Mouse (Mus musculus) MEL (cell line): ENCODE measurements around the gene Kcnt2. TPM values are rescaled to one million over a fixed set of nuclear protein-coding genes. Genes with fewer than 3 reads are reported as not detected.

Experiments
- DNase-seq: peaks from one replicate; pipeline ENCODE4 v3.0.0; 2011; ENCODE audit warnings: low read depth, low spot score
- H3K27ac ChIP-seq: 2 replicates; pipeline ENCODE4 v1.5.1; 2012; ENCODE audit warnings: low read depth, mild to moderate bottlenecking, control low read depth, low read length, moderate library complexity; ENCODE audit not compliant: control insufficient read depth
- H3K27me3 ChIP-seq, 2 experiments: fragments of 150-350 bp in 1 of 2; sonication (generic) in 1 of 2; 2 replicates each; pipeline ENCODE4 v1.6.1; 2012; ENCODE audit warnings: low read length in 2 of 2, mild to moderate bottlenecking in 2 of 2, improper control_type of control experiment in 1 of 2, moderate library complexity in 1 of 2; ENCODE audit not compliant: insufficient read depth in 2 of 2, control insufficient read depth in 1 of 2
- H3K36me3 ChIP-seq, 2 experiments: 2 replicates each; pipeline ENCODE4 v1.6.1; 2012 to 2014; ENCODE audit warnings: low read length in 2 of 2, improper control_type of control experiment in 1 of 2, inconsistent platforms in 1 of 2, mild to moderate bottlenecking in 1 of 2; ENCODE audit not compliant: insufficient read depth in 2 of 2, control insufficient read depth in 1 of 2
- H3K4me1 ChIP-seq, 2 experiments: fragments of 150-350 bp in 1 of 2; sonication (generic) in 1 of 2; 2 replicates each; pipeline ENCODE4 v1.6.1; 2012; ENCODE audit warnings: low read length in 2 of 2, improper control_type of control experiment in 1 of 2, mild to moderate bottlenecking in 1 of 2; ENCODE audit not compliant: insufficient read depth in 2 of 2, control insufficient read depth in 1 of 2
- H3K4me3 ChIP-seq, 2 experiments: fragments of 150-350 bp in 1 of 2; sonication (generic) in 1 of 2; 2 replicates each; pipeline ENCODE4 v1.5.1; 2012; ENCODE audit warnings: low read depth in 2 of 2, low read length in 2 of 2, mild to moderate bottlenecking in 2 of 2, moderate library complexity in 2 of 2, control low read depth in 1 of 2, improper control_type of control experiment in 1 of 2; ENCODE audit not compliant: control insufficient read depth in 1 of 2, insufficient read depth in 1 of 2
- H3K79me2 ChIP-seq: 2 replicates; pipeline ENCODE4 v1.6.1; 2012; ENCODE audit warnings: mild to moderate bottlenecking, low read length, moderate library complexity; ENCODE audit not compliant: control insufficient read depth, poor library complexity, insufficient read depth
- H3K9ac ChIP-seq: 2 replicates; pipeline ENCODE4 v1.6.1; 2012; ENCODE audit warnings: low read depth, mild to moderate bottlenecking, control low read depth, low read length, moderate library complexity; ENCODE audit not compliant: control insufficient read depth, poor library complexity, severe bottlenecking
- H3K9me3 ChIP-seq: fragments of 150-350 bp; sonication (generic); replicated peaks from 2 replicates; pipeline ENCODE4 v1.6.1; 2012; ENCODE audit warnings: mild to moderate bottlenecking, low read length, improper control_type of control experiment, moderate library complexity; ENCODE audit not compliant: insufficient read depth
- CHD2 ChIP-seq: IDR thresholded peaks from 2 replicates; pipeline ENCODE4 v1.6.1; 2011; ENCODE audit warnings: low read length, improper control_type of control experiment
- ETS1 ChIP-seq: IDR thresholded peaks from 2 replicates; pipeline ENCODE4 v1.6.1; 2012; ENCODE audit warnings: low read depth, mild to moderate bottlenecking, inconsistent platforms, low read length, improper control_type of control experiment, moderate library complexity
- GATA1 ChIP-seq: IDR thresholded peaks from 2 replicates; pipeline ENCODE4 v1.6.1; 2011; ENCODE audit warnings: low read depth, low read length, improper control_type of control experiment
- HCFC1 ChIP-seq: IDR thresholded peaks from 2 replicates; pipeline ENCODE4 v1.6.1; 2012; ENCODE audit warnings: low read depth, mild to moderate bottlenecking, inconsistent platforms, low read length, improper control_type of control experiment, moderate library complexity
- KAT2A ChIP-seq: conservative IDR thresholded peaks from 2 replicates; pipeline ENCODE4 v1.6.1; 2012; ENCODE audit warnings: low read depth, low read length, improper control_type of control experiment, inconsistent platforms
- MAFK ChIP-seq: IDR thresholded peaks from 2 replicates; pipeline ENCODE4 v1.6.1; 2011; ENCODE audit warnings: low read depth, mild to moderate bottlenecking, low read length, improper control_type of control experiment, borderline replicate concordance
- MAX ChIP-seq: IDR thresholded peaks from 2 replicates; pipeline ENCODE4 v1.6.1; 2011; ENCODE audit warnings: low read length, improper control_type of control experiment
- MEF2A ChIP-seq: IDR thresholded peaks from 2 replicates; pipeline ENCODE4 v1.6.1; 2014; ENCODE audit warnings: low read depth, mild to moderate bottlenecking, inconsistent platforms, low read length, improper control_type of control experiment; ENCODE audit not compliant: poor library complexity, insufficient replicate concordance, severe bottlenecking; ENCODE audit errors: extremely low read depth
- MYB ChIP-seq: IDR thresholded peaks from 2 replicates; pipeline ENCODE4 v1.6.1; 2011; ENCODE audit warnings: mild to moderate bottlenecking, low read depth, low read length, improper control_type of control experiment
- NELFE ChIP-seq: IDR thresholded peaks from 2 replicates; pipeline ENCODE4 v1.6.1; 2011; ENCODE audit warnings: low read depth, low read length, improper control_type of control experiment
- POLR2A ChIP-seq, 2 experiments: IDR thresholded peaks; 2 replicates each; pipeline ENCODE4 v1.6.1; 2011 to 2012; ENCODE audit warnings: low read length in 2 of 2, mild to moderate bottlenecking in 2 of 2, control low read depth in 1 of 2, improper control_type of control experiment in 1 of 2, low read depth in 1 of 2, moderate library complexity in 1 of 2; ENCODE audit not compliant: control insufficient read depth in 1 of 2, insufficient read depth in 1 of 2, poor library complexity in 1 of 2
- POLR2AphosphoS5 ChIP-seq: IDR thresholded peaks from 2 replicates; pipeline ENCODE4 v1.6.1; 2012; ENCODE audit warnings: low read depth, borderline replicate concordance, mild to moderate bottlenecking, inconsistent platforms, low read length, moderate library complexity, mixed read lengths
- SIN3A ChIP-seq: IDR thresholded peaks from 2 replicates; pipeline ENCODE4 v1.6.1; 2012; ENCODE audit warnings: low read length, improper control_type of control experiment, inconsistent platforms
- SMC3 ChIP-seq: IDR thresholded peaks from 2 replicates; pipeline ENCODE4 v1.6.1; 2011; ENCODE audit warnings: low read depth, low read length, improper control_type of control experiment
- TAL1 ChIP-seq: IDR thresholded peaks from 2 replicates; pipeline ENCODE4 v1.6.1; 2012; ENCODE audit warnings: mild to moderate bottlenecking, inconsistent platforms, low read length, moderate library complexity, mixed read lengths
- TBP ChIP-seq: IDR thresholded peaks from 2 replicates; pipeline ENCODE4 v1.8.0; 2011; ENCODE audit warnings: low read depth, low read length, improper control_type of control experiment
- TCF12 ChIP-seq: IDR thresholded peaks from 2 replicates; pipeline ENCODE4 v1.6.1; 2014; ENCODE audit warnings: low read depth, mild to moderate bottlenecking, inconsistent platforms, low read length, improper control_type of control experiment, moderate library complexity
- UBTF ChIP-seq: IDR thresholded peaks from 2 replicates; pipeline ENCODE4 v1.6.1; 2012; ENCODE audit warnings: low read depth, mild to moderate bottlenecking, inconsistent platforms, low read length, improper control_type of control experiment, moderate library complexity, borderline replicate concordance; ENCODE audit not compliant: insufficient read depth
- USF2 ChIP-seq, 2 experiments: IDR thresholded peaks; 2 replicates each; pipeline ENCODE4 v1.6.1; 2011 to 2012; ENCODE audit warnings: improper control_type of control experiment in 2 of 2, low read length in 2 of 2, borderline replicate concordance in 1 of 2, inconsistent platforms in 1 of 2, low read depth in 1 of 2, mild to moderate bottlenecking in 1 of 2; ENCODE audit not compliant: insufficient read depth in 1 of 2
- ZC3H11A ChIP-seq: IDR thresholded peaks from 2 replicates; pipeline ENCODE4 v1.6.1; 2012; ENCODE audit warnings: low read depth, mild to moderate bottlenecking, inconsistent platforms, low read length, improper control_type of control experiment
- ZKSCAN1 ChIP-seq: IDR thresholded peaks from 2 replicates; pipeline ENCODE4 v1.6.1; 2012; ENCODE audit warnings: low read depth, mild to moderate bottlenecking, inconsistent platforms, low read length, improper control_type of control experiment, moderate library complexity
- ZMIZ1 ChIP-seq: IDR thresholded peaks from 2 replicates; pipeline ENCODE4 v1.6.1; 2012; ENCODE audit warnings: low read depth, mild to moderate bottlenecking, inconsistent platforms, low read length, improper control_type of control experiment, moderate library complexity
- polyA plus RNA-seq, 2 experiments: library from polyadenylated mRNA; stranded (reverse) in 1 of 2; unstranded in 1 of 2; fragments of >175 nt in 1 of 2; fragments of >200 nt in 1 of 2; gene quantifications; 2 replicates each; pipeline versions ENCODE4 v1.2.1 to v1.2.4; 2012; ENCODE audit warnings: low replicate concordance in 2 of 2, low read depth in 1 of 2; ENCODE audit not compliant: insufficient read length in 2 of 2, insufficient read depth in 1 of 2, missing spikeins in 1 of 2
- total RNA-seq: library from RNA; depleted of rRNA; stranded (reverse); fragments of 300-350 nt; gene quantifications from 2 replicates; pipeline ENCODE4 v1.2.3, GENCODE M21; 2012

The Kcnt2 gene
- total and polyA plus RNA-seq, 3 experiments, result not detected

DNA sequence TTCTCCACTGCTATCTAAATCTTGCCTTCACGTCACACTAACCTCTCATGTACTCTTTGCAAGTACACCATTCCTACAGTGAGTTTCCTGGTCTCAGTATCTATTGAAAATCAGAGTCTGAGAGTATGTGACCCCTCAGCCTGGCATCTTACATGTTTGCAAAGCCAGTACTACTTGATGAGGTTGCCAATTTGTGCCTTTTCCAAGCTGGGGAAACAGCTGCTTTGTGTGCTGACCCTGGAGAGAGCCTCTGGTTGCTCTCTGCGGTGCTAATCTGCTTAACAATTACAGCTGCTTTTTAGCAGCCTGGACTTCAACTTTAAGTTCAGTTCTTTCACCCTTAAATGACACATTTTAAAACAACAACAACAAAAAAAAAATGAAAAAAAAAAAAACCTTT lies 133.6 kb downstream of the Kcnt2 start:
- no peaks in the 10 kb centered on the region for H3K4me1 ChIP-seq
- no peaks in the 10 kb centered on the region for H3K9me3 ChIP-seq
- H3K36me3 ChIP-seq, result no peaks in the 10 kb centered on the region
- no peaks in the 10 kb centered on the region for H3K79me2 ChIP-seq
- DNase-seq, result no peak
- H3K4me3 ChIP-seq, result no peak overlapping the region
- H3K27ac ChIP-seq, result no peak overlapping the region
- H3K9ac ChIP-seq, result no peak overlapping the region
- TF ChIP-seq TCF12, result no peak
- TF ChIP-seq KAT2A, result no peak
- TF ChIP-seq CHD2, result no peak
- TF ChIP-seq SIN3A, result no peak
- TF ChIP-seq SMC3, result no peak
- no peak for TF ChIP-seq ZMIZ1
- no peak for TF ChIP-seq MYB
- TF ChIP-seq ZKSCAN1, result no peak
- no peak for TF ChIP-seq ETS1
- TF ChIP-seq UBTF, result no peak
- TF ChIP-seq MAFK, result no peak
- no peak for TF ChIP-seq NELFE
- no peak for TF ChIP-seq POLR2A (IDR thresholded peaks at IDR 0.05; ENCODE audit: control insufficient read depth in 1 of 2, insufficient read depth in 1 of 2, low read depth in 1 of 2, low read length in 2 of 2, poor library complexity in 1 of 2)
- no peak for TF ChIP-seq GATA1
- no peaks in the 10 kb centered on the region for H3K27me3 ChIP-seq

DNA sequence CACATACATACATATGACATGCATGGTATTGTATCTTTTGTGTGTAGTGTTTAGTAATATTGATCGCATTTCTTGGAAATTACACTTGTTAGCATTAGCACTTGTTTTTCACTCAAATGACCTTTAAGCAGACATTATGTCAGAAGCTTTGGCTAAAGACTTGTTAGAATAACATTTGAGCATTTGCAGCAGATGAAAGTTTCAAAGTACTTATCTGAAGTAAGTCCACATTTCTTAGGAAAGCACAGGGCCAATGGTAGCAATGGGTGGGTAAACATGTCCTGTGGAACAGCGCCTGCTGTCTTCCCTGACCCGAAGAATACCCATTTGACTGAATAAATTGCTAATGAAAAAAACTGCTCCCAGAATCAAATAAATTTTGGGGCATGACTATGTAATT lies 135.1 kb downstream of the Kcnt2 start:
- H3K4me1 ChIP-seq, result no peaks in the 10 kb centered on the region
- no peak for DNase-seq
- no peaks in the 10 kb centered on the region for H3K27me3 ChIP-seq
- TF ChIP-seq NELFE, result no peak
- TF ChIP-seq TCF12, result no peak
- no peak for TF ChIP-seq TBP
- no peak for TF ChIP-seq ZC3H11A
- TF ChIP-seq TAL1, result no peak
- no peak for TF ChIP-seq UBTF
- TF ChIP-seq POLR2AphosphoS5, result no peak
- no peak for TF ChIP-seq MAFK
- no peak for TF ChIP-seq HCFC1
- no peak for TF ChIP-seq SMC3
- no peak for TF ChIP-seq MAX
- TF ChIP-seq USF2 (IDR thresholded peaks at IDR 0.05; ENCODE audit: borderline replicate concordance in 1 of 2, insufficient read depth in 1 of 2, low read depth in 1 of 2, low read length in 2 of 2), result no peak
- TF ChIP-seq MYB, result no peak
- TF ChIP-seq MEF2A, result no peak
- no peak for TF ChIP-seq SIN3A
- TF ChIP-seq POLR2A (IDR thresholded peaks at IDR 0.05; ENCODE audit: control insufficient read depth in 1 of 2, insufficient read depth in 1 of 2, low read depth in 1 of 2, low read length in 2 of 2, poor library complexity in 1 of 2), result no peak
- H3K9me3 ChIP-seq, result no peaks in the 10 kb centered on the region
- H3K36me3 ChIP-seq, result no peaks in the 10 kb centered on the region
- no peak overlapping the region for H3K9ac ChIP-seq
- H3K27ac ChIP-seq, result no peak overlapping the region
- no peaks in the 10 kb centered on the region for H3K79me2 ChIP-seq
- H3K4me3 ChIP-seq, result no peak overlapping the region
